Mouse (Mus musculus): ENCODE data around the gene Sppl2b.

DNA sequence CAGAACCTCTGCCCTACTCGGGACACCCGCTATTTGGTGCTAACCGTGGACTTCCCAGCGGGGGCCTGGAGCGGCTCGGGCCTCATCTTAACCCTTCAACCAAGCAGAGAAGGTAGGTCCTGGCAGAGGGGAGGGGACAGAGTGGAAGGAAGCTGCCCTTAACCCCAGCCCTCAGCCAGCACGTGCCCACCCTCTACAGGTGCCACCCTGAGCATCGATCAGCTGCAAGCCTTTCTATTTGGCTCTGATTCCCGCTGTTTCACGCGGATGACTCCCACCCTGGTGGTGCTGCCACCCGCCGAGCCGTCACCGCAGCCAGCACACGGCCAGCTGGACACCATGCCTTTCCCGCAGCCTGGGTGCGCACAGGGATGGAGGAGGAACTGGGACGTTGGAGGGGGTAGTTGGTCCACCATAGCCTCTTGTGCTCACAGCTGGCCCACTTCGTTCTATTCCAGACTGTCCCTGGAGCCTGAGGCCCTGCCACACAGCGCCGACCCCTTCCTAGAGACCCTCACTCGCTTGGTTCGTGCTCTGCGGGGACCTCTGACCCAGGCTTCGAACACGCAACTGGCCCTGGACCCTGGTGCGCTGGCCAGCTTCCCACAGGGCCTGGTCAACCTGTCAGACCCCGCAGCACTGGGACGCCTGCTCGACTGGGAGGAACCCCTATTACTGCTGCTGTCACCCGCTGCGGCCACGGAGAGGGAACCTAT lies 48.6 kb upstream of the Sppl2b start:
- no peak for TF ChIP-seq CTCF (IDR thresholded peaks at IDR 0.05; ENCODE audit: extremely low read depth, insufficient read length, insufficient replicate concordance, low read depth, low read length)
- TF ChIP-seq POLR2A (IDR thresholded peaks at IDR 0.05; ENCODE audit: low read depth, low read length): no peak

All from small intestine, adult 2 months (tissue).